Mouse (Mus musculus) gastrocnemius, adult 8-10 months (tissue): ENCODE data around the gene Gm10271. TPM values are rescaled to one million over a fixed set of nuclear protein-coding genes. Genes with fewer than 3 reads are reported as not detected.

Experiments
- total RNA-seq, 4 experiments: library from RNA; stranded (reverse); gene quantifications; 2 replicates each; pipeline ENCODE4 v1.2.4; 2022

Gm10271 gene
- total RNA-seq, 4 experiments from 2014 or later = not detected

Other genes with a start within 250 kb of the Gm10271 start
- gene Myrfl, start 75.7 kb downstream of the Gm10271 start, total RNA-seq = under 1 TPM in 2 of 4 experiments, not detected in 2; 0.07 to 0.11 TPM
- 10 to 100 TPM; 25.0 to 47.1 (median 34.0) TPM for gene Rab3ip, start 21.8 kb downstream of the Gm10271 start, total RNA-seq
- 10 to 100 TPM; 20.6 to 37.3 (median 29.6) TPM for gene Best3, start 13.7 kb upstream of the Gm10271 start, total RNA-seq
- under 1 TPM in 1 of 4 experiments, not detected in 3; 0.27 TPM for gene Lrrc10, start 72.7 kb upstream of the Gm10271 start, total RNA-seq
- gene Cct2, start 91.2 kb upstream of the Gm10271 start, total RNA-seq = 100 to 1,000 TPM; 109 to 146 (median 117) TPM
- 10 to 100 TPM in 1 of 4 experiments, 1 to 10 TPM in 3; 8.9 to 10.1 (median 9.4) TPM for gene Frs2, start 175.9 kb upstream of the Gm10271 start, total RNA-seq